Mouse (Mus musculus) cortical plate, adult 2 months (tissue): ENCODE results near the gene Pard3b.

Experiments used
- CTCF ChIP-seq: fragments of 200-500 bp; IDR thresholded peaks from 2 replicates; pipeline ENCODE4 v1.5.1; 2011; ENCODE audit warnings: mild to moderate bottlenecking, control low read depth, low read length; ENCODE audit not compliant: insufficient read depth; ENCODE audit errors: extremely low read depth
- POLR2A ChIP-seq: fragments of 200-500 bp; IDR thresholded peaks from 2 replicates; pipeline ENCODE4 v1.6.1; 2011; ENCODE audit warnings: mild to moderate bottlenecking, low read length, control low read depth; ENCODE audit not compliant: insufficient read depth; ENCODE audit errors: extremely low read depth

GRCm38 (mm10) chr1:61904036-61904435, 265.4 kb downstream of the Pard3b start:
- TF ChIP-seq CTCF (no peak), POLR2A (no peak)
